Mouse (Mus musculus): ENCODE results near the gene Atxn1. TPM values are rescaled to one million over a fixed set of nuclear protein-coding genes. Genes with fewer than 3 reads are reported as not detected.

The Atxn1 gene
- total and polyA plus RNA-seq, 3 experiments: 8.0 to 13.1 (median 9.7) TPM

- Histone ChIP-seq H3K4me3 (replicated peaks in 1 of 3; ENCODE audit: low read depth in 2 of 3, low read length in 2 of 3, poor library complexity in 1 of 3) (no peak overlapping the region), H3K36me3 (replicated peaks in 1 of 2; ENCODE audit: control insufficient read depth in 1 of 2, insufficient read depth in 1 of 2, low read length in 1 of 2) (peaks cover 10 to 52% of the 10 kb centered on the region in 2 experiments), H3K4me1 (ENCODE audit: control insufficient read depth in 1 of 2, insufficient read depth in 2 of 2) (peaks cover 2 to 36% of the 10 kb centered on the region in 2 experiments), H3K79me2 (replicated peaks; ENCODE audit: control insufficient read depth, extremely low read depth, insufficient read depth, poor library complexity, severe bottlenecking) (peaks cover 38% of the 10 kb centered on the region), H3K9me3 (replicated peaks; ENCODE audit: low read length) (peaks cover 8% of the 10 kb centered on the region), H3K27me3 (replicated peaks) (no peaks in the 10 kb centered on the region), H3K9ac (ENCODE audit: insufficient read depth, low read depth) (no peak overlapping the region), H3K27ac (ENCODE audit: insufficient read depth, low read depth) (no peak overlapping the region), H3K4me2 (ENCODE audit: insufficient read depth, low read depth, poor library complexity, severe bottlenecking) (no peak overlapping the region)
- in situ Hi-C loops (cut with MboI; ENCODE audit: low pct_ligation_motif_present, low pct_unique_long_range_greater_than_20kb, low sequenced_read_pairs) (no loop called here), dilution Hi-C loops (cut with MboI; ENCODE audit: extremely low pct_ligation_motif_present, extremely low pct_unique_long_range_greater_than_20kb, low sequenced_read_pairs) (no loop called here)
- DNase-seq (ENCODE audit: extremely low read depth): no peak
- TF ChIP-seq UBTF (IDR thresholded peaks at IDR 0.05; ENCODE audit: low read depth, low read length): no peak
- no peak for TF ChIP-seq MAFK (IDR thresholded peaks at IDR 0.05; ENCODE audit: insufficient replicate concordance, low read length)
- no peak for TF ChIP-seq PAX5 (IDR thresholded peaks at IDR 0.05; ENCODE audit: low read length)
- TF ChIP-seq ZKSCAN1 (IDR thresholded peaks at IDR 0.05; ENCODE audit: borderline replicate concordance, low read depth, low read length): no peak
- TF ChIP-seq SIN3A (IDR thresholded peaks at IDR 0.05; ENCODE audit: low read length): no peak
- TF ChIP-seq ETS1 (conservative IDR thresholded peaks at IDR 0.05; ENCODE audit: low read depth, low read length): no peak
- TF ChIP-seq CHD1 (IDR thresholded peaks at IDR 0.05; ENCODE audit: low read depth, low read length): no peak
- TF ChIP-seq MXI1 (IDR thresholded peaks at IDR 0.05; ENCODE audit: low read depth, low read length): no peak
- no peak for TF ChIP-seq TBP (conservative IDR thresholded peaks at IDR 0.05; ENCODE audit: low read depth, low read length)
- no peak for TF ChIP-seq KAT2A (IDR thresholded peaks at IDR 0.05; ENCODE audit: insufficient replicate concordance, low read length)
- TF ChIP-seq E2F4 (IDR thresholded peaks at IDR 0.05; ENCODE audit: insufficient replicate concordance, low read depth, low read length): no peak
Observed at GRCm38 (mm10) chr13:45934841-45935240, 30.0 kb downstream of the Atxn1 start.

GRCm38 (mm10) chr13:45934085-45934484 is 30.7 kb downstream of the Atxn1 start:
- Histone ChIP-seq H3K4me1 (ENCODE audit: control insufficient read depth in 1 of 2, insufficient read depth in 2 of 2) (peaks cover 2 to 36% of the 10 kb centered on the region in 2 experiments), H3K4me2 (ENCODE audit: insufficient read depth, low read depth, poor library complexity, severe bottlenecking) (no peak overlapping the region), H3K79me2 (replicated peaks; ENCODE audit: control insufficient read depth, extremely low read depth, insufficient read depth, poor library complexity, severe bottlenecking) (peaks cover 37% of the 10 kb centered on the region), H3K27ac (ENCODE audit: insufficient read depth, low read depth) (no peak overlapping the region), H3K9me3 (replicated peaks; ENCODE audit: low read length) (peaks cover 8% of the 10 kb centered on the region), H3K27me3 (replicated peaks) (no peaks in the 10 kb centered on the region), H3K9ac (ENCODE audit: insufficient read depth, low read depth) (no peak overlapping the region), H3K36me3 (replicated peaks in 1 of 2; ENCODE audit: control insufficient read depth in 1 of 2, insufficient read depth in 1 of 2, low read length in 1 of 2) (peaks cover 6 to 52% of the 10 kb centered on the region in 2 experiments), H3K4me3 (replicated peaks in 1 of 3; ENCODE audit: low read depth in 2 of 3, low read length in 2 of 3, poor library complexity in 1 of 3) (no peak overlapping the region)
- no peak for DNase-seq (ENCODE audit: extremely low read depth)
- in situ Hi-C loops (cut with MboI; ENCODE audit: low pct_ligation_motif_present, low pct_unique_long_range_greater_than_20kb, low sequenced_read_pairs) (no loop called here), dilution Hi-C loops (cut with MboI; ENCODE audit: extremely low pct_ligation_motif_present, extremely low pct_unique_long_range_greater_than_20kb, low sequenced_read_pairs) (no loop called here)
- TF ChIP-seq USF1 (IDR thresholded peaks at IDR 0.05; ENCODE audit: low read depth, low read length): no peak
- TF ChIP-seq MEF2A (IDR thresholded peaks at IDR 0.05; ENCODE audit: borderline replicate concordance, low read depth, low read length): no peak
- TF ChIP-seq RAD21 (IDR thresholded peaks at IDR 0.05; ENCODE audit: low read depth, low read length): no peak
- TF ChIP-seq KAT2A (IDR thresholded peaks at IDR 0.05; ENCODE audit: insufficient replicate concordance, low read length): no peak
- no peak for TF ChIP-seq MAZ (IDR thresholded peaks at IDR 0.05; ENCODE audit: low read depth, low read length)
- TF ChIP-seq GABPA (IDR thresholded peaks at IDR 0.05; ENCODE audit: insufficient replicate concordance, low read depth, low read length): no peak
- no peak for TF ChIP-seq EP300 (IDR thresholded peaks at IDR 0.05; ENCODE audit: low read length)
- no peak for TF ChIP-seq SMC3 (IDR thresholded peaks at IDR 0.05; ENCODE audit: low read depth, low read length)
- no peak for TF ChIP-seq MXI1 (IDR thresholded peaks at IDR 0.05; ENCODE audit: low read depth, low read length)
